Mouse (Mus musculus) frontal cortex, adult 2 months (tissue): ENCODE results near the gene Olfr916. TPM values are rescaled to one million over a fixed set of nuclear protein-coding genes. Genes with fewer than 3 reads are reported as not detected.

Experiments
- DNase-seq, 2 experiments: peaks; one replicate each; pipeline ENCODE4 v3.0.0; 2022; ENCODE audit warnings: low spot score in 1 of 2; ENCODE audit errors: extremely low spot score in 1 of 2
- polyA plus RNA-seq: library from polyadenylated mRNA; depleted of rRNA; stranded (reverse); fragments of >200 nt; gene quantifications from 2 replicates; pipeline ENCODE4 v1.2.3, GENCODE M21; 2012; rRNA removed

The Olfr916 gene
- not detected in 2 replicates for polyA plus RNA-seq

- DNase-seq = no peak
These were observed at the start of gene Olfr916 for GRCm38 (mm10) chr9:38659775-38660174. TSS of gene Olfr916 (minus strand) at chr9:38659875.

GRCm38 (mm10) chr9:38674501-38674900 lies 14.8 kb upstream of the Olfr916 start, which contains the start of gene Olfr918:
TSS of gene Olfr918 (minus strand) at chr9:38674601.
- no peak for DNase-seq

- DNase-seq = no peak
These were observed 13.2 kb upstream of the Olfr916 start for GRCm38 (mm10) chr9:38672887-38673286.

GRCm38 (mm10) chr9:38665742-38666141 lies 6.1 kb upstream of the Olfr916 start, which contains the start of gene Olfr917:
TSS of gene Olfr917 (minus strand) at chr9:38665842.
- no peak for DNase-seq

- no peak for DNase-seq
These were observed 27.3 kb downstream of the Olfr916 start for GRCm38 (mm10) chr9:38632406-38632805.

Other genes starting within 250 kb of the Olfr916 start
- gene Olfr901, start 230.4 kb downstream of the Olfr916 start, polyA plus RNA-seq = not detected in 2 replicates
- not detected in 2 replicates for gene Olfr902, start 212.2 kb downstream of the Olfr916 start, polyA plus RNA-seq
- gene Olfr904, start 196.7 kb downstream of the Olfr916 start, polyA plus RNA-seq = not detected in 2 replicates
- not detected in 2 replicates for gene Olfr905, start 188.8 kb downstream of the Olfr916 start, polyA plus RNA-seq
- not detected in 2 replicates for gene Olfr906, start 172.8 kb downstream of the Olfr916 start, polyA plus RNA-seq
- gene Olfr907, start 164.1 kb downstream of the Olfr916 start, polyA plus RNA-seq = not detected in 2 replicates
- not detected in 2 replicates for gene Olfr911-ps1, start 138.3 kb downstream of the Olfr916 start, polyA plus RNA-seq
- not detected in 2 replicates for gene Olfr910, start 122.0 kb downstream of the Olfr916 start, polyA plus RNA-seq
- gene Olfr912, start 79.7 kb downstream of the Olfr916 start, polyA plus RNA-seq = not detected in 2 replicates
- gene Olfr913, start 67.1 kb downstream of the Olfr916 start, polyA plus RNA-seq = not detected in 2 replicates
- not detected in 2 replicates for gene Olfr914, start 54.8 kb downstream of the Olfr916 start, polyA plus RNA-seq
- not detected in 2 replicates for gene Olfr917, start 6.0 kb upstream of the Olfr916 start, polyA plus RNA-seq
- gene Olfr918, start 14.7 kb upstream of the Olfr916 start, polyA plus RNA-seq = not detected in 2 replicates
- 0.11 TPM in 1 of 2 replicates, not detected in the other for gene Olfr919, start 43.8 kb upstream of the Olfr916 start, polyA plus RNA-seq
- 7.5 and 9.8 TPM in 2 replicates for gene Vwa5a, start 58.4 kb upstream of the Olfr916 start, polyA plus RNA-seq
- gene Olfr920, start 92.4 kb upstream of the Olfr916 start, polyA plus RNA-seq = 0.18 and 0.19 TPM in 2 replicates
- 0.06 and 0.08 TPM in 2 replicates for gene Olfr921, start 113.2 kb upstream of the Olfr916 start, polyA plus RNA-seq
- not detected in 2 replicates for gene Olfr922, start 154.7 kb upstream of the Olfr916 start, polyA plus RNA-seq
- gene Olfr923, start 166.7 kb upstream of the Olfr916 start, polyA plus RNA-seq = not detected in 2 replicates
- gene Olfr924, start 184.6 kb upstream of the Olfr916 start, polyA plus RNA-seq = not detected in 2 replicates
- gene Olfr26, start 195.2 kb upstream of the Olfr916 start, polyA plus RNA-seq = not detected in 2 replicates
- gene Olfr926, start 217.3 kb upstream of the Olfr916 start, polyA plus RNA-seq = not detected in 2 replicates